Mouse (Mus musculus): ENCODE results near the gene Ercc2. TPM values are rescaled to one million over a fixed set of nuclear protein-coding genes. Genes with fewer than 3 reads are reported as not detected.

Gene Ercc2
- total RNA-seq, 2 experiments from 2014 or later: 8.5 to 10.7 TPM

DNA sequence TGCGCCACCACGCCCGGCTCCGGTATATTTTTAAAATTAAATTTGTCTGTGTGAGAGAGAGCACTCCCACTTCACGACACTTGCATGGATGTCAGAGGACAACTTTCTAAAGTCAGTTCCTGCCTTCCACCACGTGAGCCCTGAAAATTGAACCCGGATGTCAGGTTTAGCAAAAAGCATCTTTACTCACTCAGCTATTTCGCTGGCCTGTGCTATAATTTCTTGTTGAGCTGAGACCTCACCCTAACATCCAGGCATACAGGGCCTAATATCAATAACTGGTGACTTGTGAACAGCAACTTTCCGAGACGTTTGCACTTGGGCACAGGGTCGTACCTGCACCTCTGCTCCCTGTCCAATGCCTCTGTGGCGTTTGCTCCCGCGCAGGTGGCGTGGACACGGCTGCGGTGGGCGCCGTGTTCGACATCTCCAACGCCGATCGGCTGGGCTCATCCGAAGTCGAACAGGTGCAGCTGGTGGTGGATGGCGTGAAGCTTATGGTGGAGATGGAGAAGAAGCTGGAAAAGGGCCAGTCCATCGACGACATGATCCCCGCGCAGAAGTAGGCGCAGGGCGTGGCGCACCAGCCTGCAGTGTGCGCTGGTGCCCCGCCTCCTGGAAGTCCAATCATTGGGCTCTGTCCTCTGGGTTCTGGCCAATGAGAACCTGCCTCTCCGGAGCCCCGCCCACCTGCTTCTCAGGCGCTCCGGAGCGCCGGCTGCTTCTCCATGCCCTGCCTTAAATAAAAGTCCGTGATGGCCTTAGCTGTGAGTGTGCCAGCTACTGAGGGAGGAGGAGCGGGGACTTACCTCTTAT, 39.2 kb downstream of the Ercc2 start:
- Histone ChIP-seq H3K4me3 (peak overlapping the region; percentile 64), H3K27ac (peak overlapping the region; percentile 77)
- TF ChIP-seq CTCF (IDR thresholded peaks at IDR 0.05): no peak
- DNase-seq: peak; percentile 90
- intact Hi-C loops (cut with DNase I): no loop called here

DNA sequence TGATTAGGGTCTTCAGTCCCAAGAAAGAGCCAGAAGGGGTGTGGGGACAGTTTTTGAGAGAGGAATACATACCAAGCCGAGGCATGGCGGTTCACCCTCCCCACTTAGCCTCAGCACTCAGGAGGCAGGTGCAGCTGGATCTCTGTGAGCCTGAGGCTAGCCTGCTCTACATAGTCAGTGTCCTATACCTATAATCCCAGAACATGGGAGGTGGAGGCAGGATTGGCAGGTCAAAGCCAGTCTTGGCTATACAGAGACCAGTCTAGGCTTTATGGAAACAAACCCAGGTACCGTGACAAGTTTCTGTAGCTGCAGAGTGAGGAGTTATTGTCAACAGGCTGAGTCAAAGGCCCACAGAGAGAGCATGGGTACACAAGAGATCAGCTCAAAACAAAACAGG, 41.3 kb downstream of the Ercc2 start:
- peak overlapping the region; percentile 77 for H3K27ac ChIP-seq

DNA sequence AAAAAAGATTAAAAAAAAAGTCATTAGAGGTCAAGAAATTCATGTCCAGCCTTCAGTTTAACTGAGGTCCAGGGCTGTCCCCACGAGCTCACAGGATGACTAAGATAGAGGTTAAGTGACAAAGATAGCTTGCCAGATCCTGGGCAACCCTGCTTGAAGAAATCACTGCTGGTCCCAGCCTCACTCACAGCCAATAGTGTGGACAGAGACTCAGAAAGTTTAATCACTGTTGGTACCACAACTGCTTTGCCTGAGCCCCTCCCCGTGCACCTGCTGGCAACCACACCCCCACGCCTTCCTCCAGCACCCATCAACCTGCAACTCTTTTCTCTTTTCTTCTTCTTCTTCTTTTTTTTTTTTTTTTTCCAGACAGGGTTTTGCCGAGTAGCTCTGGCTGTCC, 42.2 kb downstream of the Ercc2 start:
- H3K4me3 ChIP-seq: no peak overlapping the region
- peak; percentile 73 for DNase-seq
- TF ChIP-seq CTCF (IDR thresholded peaks at IDR 0.05): no peak
- no peak overlapping the region for H3K27ac ChIP-seq
- intact Hi-C loops (cut with DNase I): no loop called here

More for the DNA sequence above, 41.3 kb downstream of the Ercc2 start:
- H3K4me3 ChIP-seq: no peak overlapping the region
- DNase-seq: peak; percentile 64
- TF ChIP-seq CTCF (IDR thresholded peaks at IDR 0.05): no peak
- intact Hi-C loops (cut with DNase I): no loop called here

DNA sequence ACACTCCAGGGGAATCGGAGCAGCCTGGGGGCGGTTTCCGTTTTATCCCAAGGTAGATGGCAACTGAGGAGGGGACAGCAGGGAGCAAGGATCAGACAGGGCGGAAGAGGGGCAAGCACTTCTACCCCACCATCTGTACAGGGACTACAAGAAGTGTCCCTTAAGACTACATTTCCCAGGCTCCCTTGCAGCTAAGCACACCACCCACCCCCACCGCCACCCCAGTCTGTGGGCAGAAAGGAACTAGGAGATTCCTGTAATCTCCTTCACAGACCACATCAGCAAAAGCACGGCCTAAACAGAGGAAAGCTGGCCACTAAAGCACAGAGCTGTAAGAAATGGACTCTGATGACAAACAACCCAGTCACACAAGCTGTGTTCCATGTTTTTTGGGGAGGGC, 44.5 kb downstream of the Ercc2 start:
- intact Hi-C loops (cut with DNase I): no loop called here
- Histone ChIP-seq H3K4me3 (no peak overlapping the region), H3K27ac (no peak overlapping the region)
- TF ChIP-seq CTCF (IDR thresholded peaks at IDR 0.05): no peak
- DNase-seq: no peak

DNA sequence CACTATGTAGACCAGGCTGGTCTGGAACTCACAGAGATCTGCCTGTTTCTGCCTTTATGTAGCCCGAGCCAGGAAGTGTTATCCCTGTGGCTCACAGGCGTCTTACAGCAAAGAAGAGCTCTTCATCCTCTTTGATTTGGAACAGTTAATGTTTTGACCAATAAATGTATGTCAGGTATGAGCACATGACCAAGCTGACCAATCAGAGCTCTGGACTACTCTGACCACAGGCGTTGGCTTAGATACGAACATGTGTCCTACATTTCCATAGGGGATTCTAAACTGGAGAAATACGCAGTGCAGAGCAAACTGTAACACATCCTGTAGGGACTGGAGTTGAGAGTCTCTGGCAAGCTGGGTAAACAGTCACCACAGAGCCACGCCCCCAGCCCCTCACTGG, 45.1 kb downstream of the Ercc2 start:
- no peak for DNase-seq
- no peak for TF ChIP-seq CTCF (IDR thresholded peaks at IDR 0.05)
- H3K27ac ChIP-seq: no peak overlapping the region
- intact Hi-C loops (cut with DNase I): no loop called here
- no peak overlapping the region for H3K4me3 ChIP-seq

DNA sequence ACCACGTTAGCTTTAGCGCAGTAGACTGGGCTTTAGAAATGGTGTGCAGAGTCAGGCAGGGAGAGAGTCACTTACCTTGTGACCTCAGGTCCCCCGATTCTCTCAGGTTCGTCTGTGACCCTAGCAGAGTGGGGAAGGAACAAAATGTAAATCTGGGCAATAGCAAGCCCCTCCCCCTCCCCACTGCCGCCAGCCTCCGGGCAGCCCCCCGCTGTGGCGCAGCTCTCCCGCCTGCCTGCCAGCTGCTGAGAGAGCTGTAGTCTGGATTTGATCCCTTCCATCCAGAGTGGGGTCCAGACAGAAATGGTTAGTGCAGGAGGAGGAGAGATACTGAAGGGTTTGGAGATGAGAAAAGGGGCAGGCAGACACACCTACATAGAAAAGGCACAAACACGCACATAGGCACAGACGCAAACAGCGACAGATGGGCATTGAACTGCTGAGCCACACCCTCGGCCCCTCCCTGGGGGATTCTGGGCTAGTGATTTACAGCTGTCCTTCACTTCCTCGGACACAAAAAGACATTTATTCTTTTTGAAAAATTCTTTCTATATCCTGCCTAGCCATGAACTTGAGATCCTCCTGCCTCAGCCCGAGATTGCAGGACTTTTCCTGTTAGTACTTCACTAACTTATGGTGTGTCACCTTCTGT, 46.3 kb downstream of the Ercc2 start:
- no peak overlapping the region for H3K4me3 ChIP-seq
- no peak overlapping the region for H3K27ac ChIP-seq
- intact Hi-C loops (cut with DNase I): no loop called here
- no peak for TF ChIP-seq CTCF (IDR thresholded peaks at IDR 0.05)
- no peak for DNase-seq

DNA sequence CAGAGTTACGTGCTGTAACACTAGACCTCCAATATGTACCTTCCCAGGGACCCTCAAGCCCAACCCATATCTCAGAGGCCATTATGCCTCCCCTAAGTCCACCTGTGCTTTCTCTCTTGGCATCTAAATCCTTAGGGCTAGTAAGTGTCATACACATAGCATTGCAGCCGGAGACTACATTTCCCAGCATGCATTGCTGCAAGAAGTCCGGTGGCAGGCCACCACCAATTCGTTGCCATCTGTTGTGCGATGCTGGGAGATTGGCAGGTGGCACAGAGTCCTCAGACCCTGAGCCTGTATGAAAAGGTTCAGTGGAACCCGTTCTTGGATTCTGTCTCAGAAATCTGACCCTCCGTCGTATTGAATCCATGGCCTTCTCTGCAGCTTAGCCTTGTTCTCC, 47.9 kb downstream of the Ercc2 start:
- no peak overlapping the region for H3K27ac ChIP-seq
- no peak overlapping the region for H3K4me3 ChIP-seq
- no peak for DNase-seq
- TF ChIP-seq CTCF (IDR thresholded peaks at IDR 0.05): no peak
- intact Hi-C loops (cut with DNase I): no loop called here

DNA sequence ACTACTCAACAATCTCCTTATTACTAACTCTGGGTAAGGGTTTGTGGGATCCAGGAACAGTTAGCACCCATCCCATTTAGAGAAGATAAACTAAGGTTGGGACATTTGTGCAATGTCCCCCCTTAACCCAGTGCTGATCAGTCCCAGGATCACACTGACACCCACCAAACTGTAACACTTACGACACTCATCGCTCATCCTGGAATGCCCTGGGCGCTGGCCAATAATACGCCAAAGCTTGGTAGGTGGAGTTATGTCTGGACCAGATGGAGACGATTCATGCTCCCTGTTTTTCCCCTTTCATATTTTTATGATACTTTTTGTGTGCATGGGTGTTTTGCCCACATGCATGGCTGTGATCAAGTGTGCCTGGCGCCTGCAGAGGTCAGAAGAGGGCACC, 48.6 kb downstream of the Ercc2 start:
- DNase-seq: no peak
- H3K4me3 ChIP-seq: no peak overlapping the region
- intact Hi-C loops (cut with DNase I): no loop called here
- H3K27ac ChIP-seq: no peak overlapping the region
- TF ChIP-seq CTCF (IDR thresholded peaks at IDR 0.05): no peak

DNA sequence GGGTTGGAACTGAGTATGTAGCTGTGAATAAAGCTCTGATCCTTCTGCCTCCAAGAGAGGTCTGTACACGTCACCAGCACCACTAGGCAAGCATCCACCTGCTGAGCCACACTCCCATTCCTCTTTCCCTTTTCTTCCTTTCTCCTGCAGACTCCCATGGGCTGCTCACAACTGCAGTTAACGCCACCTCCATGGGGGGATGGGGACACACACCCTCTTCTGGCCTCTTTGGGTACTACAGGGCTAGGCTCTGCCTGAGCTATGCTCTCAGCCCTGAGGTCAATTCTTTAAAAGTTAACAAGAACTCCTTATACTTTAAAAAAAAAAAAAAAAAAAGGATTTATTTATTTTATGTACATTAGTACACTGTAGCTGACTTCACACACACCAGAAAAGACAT, 50.7 kb downstream of the Ercc2 start:
- H3K4me3 ChIP-seq: no peak overlapping the region
- peak; percentile 43 for TF ChIP-seq CTCF (IDR thresholded peaks at IDR 0.05)
- DNase-seq: no peak
- H3K27ac ChIP-seq: no peak overlapping the region
- intact Hi-C loops (cut with DNase I): no loop called here

DNA sequence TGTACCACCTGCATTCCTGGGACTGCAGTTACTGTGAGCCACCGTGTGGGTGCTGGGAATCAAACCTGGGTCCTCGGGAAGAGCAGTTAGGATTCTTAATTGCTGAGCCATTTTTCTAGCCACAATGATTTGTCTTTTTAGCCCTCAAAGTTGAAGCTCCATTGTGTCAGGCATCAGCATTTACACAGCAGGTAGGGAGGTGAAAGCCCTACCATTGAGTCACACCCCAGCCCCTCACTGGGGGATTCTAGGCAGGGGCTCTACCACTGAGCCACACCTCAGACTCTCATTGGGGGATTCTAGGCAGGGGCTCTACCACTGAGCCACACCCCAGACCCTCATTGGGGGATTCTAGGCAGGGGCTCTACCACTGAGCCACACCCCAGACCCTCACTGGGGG, 54.5 kb downstream of the Ercc2 start:
- intact Hi-C loops (cut with DNase I): no loop called here
- TF ChIP-seq CTCF (IDR thresholded peaks at IDR 0.05): no peak
- no peak for DNase-seq

DNA sequence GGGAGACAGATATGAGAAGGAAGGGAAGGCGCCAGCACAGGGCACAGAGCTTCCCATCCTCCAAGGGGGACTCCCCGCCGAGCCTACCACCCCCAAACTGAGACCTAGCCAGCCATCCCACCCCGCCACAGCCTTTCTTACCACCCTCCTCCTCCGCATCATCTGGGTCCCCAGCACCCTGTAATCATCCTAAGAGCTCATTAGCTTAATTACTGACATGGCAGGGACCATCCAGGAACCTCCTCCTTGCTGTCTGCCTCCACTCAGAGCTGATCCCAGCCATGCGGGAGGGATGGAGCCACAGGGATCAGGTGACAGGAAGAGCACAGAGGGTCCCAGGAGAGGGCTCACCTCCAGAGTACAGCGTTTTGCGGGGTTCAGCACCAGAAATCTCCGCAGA, 55.2 kb downstream of the Ercc2 start:
- Histone ChIP-seq H3K27ac (no peak overlapping the region), H3K4me3 (no peak overlapping the region)
- TF ChIP-seq CTCF (IDR thresholded peaks at IDR 0.05): no peak
- no peak for DNase-seq
- intact Hi-C loops (cut with DNase I): no loop called here

More for the DNA sequence above, 54.5 kb downstream of the Ercc2 start:
- no peak overlapping the region for H3K4me3 ChIP-seq
- H3K27ac ChIP-seq: no peak overlapping the region

DNA sequence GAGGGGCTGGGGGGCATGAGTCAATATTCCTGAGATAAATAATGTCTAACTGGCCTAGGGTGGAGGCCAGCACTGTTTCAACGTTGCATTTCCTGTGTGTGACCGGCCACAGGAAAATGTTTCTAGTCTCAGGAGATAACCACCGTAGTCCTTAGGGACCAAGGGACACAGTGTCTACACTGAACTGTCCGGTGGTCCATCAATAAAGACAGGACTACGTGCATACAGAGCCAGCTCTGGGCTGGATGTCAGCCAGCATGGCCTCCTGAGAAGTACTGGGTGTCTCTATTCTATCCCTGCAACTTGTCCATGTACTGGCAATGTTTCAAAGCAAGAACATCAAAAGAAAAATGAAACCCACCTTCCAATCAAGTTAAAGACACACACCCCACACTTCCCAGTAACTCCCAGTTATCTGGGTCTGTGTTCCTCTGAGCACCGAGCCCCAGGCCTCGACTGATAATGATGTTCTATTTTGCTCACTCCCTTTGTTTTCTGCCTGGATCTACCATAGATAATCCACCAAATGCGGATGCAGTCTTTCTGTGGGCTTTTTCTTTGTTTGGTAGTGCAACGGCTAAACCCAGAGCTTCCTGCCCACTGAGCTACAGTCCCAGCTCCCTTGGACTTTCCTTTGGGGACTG, 59.8 kb downstream of the Ercc2 start:
- H3K4me3 ChIP-seq: no peak overlapping the region
- intact Hi-C loops (cut with DNase I): no loop called here
- no peak for TF ChIP-seq CTCF (IDR thresholded peaks at IDR 0.05)
- no peak overlapping the region for H3K27ac ChIP-seq
- DNase-seq: no peak

DNA sequence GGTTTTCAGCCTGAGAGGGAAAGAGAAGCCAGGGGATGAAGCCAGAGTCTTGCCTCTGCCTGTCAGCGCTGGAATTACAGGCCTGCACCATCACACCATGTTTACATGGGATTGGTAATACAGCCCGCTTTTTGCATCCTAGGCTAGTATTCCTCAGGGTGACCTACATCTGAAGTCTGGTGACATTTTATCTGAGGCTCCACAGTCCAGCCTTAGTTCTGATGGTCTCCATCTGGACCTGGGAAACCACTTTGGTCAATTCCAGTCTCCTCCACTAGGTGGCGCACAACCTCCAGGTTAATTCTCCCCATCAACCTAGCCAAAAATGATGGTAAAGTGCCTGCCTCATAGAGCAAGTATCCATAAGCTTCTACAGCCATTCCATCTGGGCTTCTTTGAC, 61.5 kb downstream of the Ercc2 start:
- TF ChIP-seq CTCF (IDR thresholded peaks at IDR 0.05): peak; percentile 94
- intact Hi-C loops (cut with DNase I): no loop called here
- DNase-seq: peak; percentile 84
- H3K27ac ChIP-seq: no peak overlapping the region
- H3K4me3 ChIP-seq: no peak overlapping the region
